Mouse (Mus musculus): ENCODE data around the gene Gm2007.
"Not testable (repeated sequence)": the region's sequence is repeated elsewhere in the genome, so short reads cannot be mapped to it uniquely, and the experiment has no call there.

The Gm2007 gene

DNA sequence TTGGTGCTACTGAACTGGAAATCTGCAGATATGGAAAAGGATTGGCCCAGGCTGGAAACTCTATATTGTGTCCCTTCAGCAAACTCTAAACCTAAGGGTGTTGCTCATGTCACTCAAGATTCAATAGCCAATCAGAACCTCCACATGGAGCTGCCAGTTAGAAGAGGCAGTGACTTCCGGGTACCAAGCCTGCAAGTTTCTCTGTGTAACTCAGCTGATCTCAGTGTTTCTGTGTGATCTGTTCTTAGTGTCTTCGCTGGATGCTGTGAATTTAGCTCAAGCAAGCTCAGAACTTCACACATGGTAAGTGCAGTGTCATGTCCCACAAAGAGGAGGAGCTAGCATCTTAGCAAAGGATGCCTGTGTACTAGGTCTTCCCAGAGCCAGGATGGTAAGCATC, at the start of gene Gm2007:
Gm2007 (plus strand) TSS at position 301 of the 400 bp plus-strand sequence.
- not testable (repeated sequence) for DNase-seq

DNA sequence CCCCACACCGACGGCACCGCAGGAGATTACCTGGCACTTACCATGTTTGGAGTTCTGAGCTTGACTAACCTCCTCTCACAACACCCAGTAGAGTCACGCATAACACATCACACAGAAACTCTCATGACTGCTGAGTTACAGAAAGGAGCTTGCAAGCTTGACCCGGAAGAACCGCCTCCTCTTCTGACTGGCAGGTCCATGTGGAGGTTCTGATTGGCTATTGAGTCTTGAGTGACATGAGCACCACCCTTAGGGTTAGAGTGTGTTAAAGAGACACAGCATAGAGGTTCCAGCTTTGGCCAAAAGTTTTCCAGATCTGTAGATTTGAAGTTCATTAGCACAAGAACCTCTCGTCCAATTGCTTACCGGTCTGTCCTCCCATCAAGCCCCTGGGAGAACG, 37.8 kb upstream of the Gm2007 start, which contains the start of gene Zfp969:
Zfp969 (minus strand) TSS at position 101 of the 400 bp plus-strand sequence.
- not testable (repeated sequence) for DNase-seq

DNA sequence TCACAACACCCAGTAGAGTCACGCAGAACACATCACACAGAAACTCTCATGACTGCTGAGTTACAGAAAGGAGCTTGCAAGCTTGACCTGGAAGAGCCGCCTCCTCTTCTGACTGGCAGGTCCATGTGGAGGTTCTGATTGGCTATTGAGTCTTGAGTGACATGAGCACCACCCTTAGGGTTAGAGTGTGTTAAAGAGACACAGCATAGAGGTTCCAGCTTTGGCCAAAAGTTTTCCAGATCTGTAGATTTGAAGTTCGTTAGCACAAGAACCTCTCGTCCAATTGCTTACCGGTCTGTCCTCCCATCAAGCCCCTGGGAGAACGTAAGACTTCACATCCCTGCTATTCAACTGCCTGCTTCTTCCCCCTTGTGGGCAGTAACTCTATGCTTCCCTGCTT, 59.7 kb downstream of the Gm2007 start, which contains the start of gene Gm14288:
Gm14288 (minus strand) TSS at position 101 of the 400 bp plus-strand sequence.
- not testable (repeated sequence) for DNase-seq
